Mouse (Mus musculus) forebrain, postnatal 0 days (tissue): ENCODE data around the gene Pde7b. TPM values are rescaled to one million over a fixed set of nuclear protein-coding genes. Genes with fewer than 3 reads are reported as not detected.

Source experiments
- ATAC-seq: fragments of 200-750 bp; cut with Nextera tagmentation; 2 replicates; pipeline ENCODE4 v1.8.0; 2017; ENCODE audit warnings: mild to moderate bottlenecking, moderate library complexity
- DNase-seq: peaks from one replicate; pipeline ENCODE4 v3.0.0-alpha.2; 2015
- H3K27ac ChIP-seq: fragments of 300-500 bp; sonication (generic); 2 replicates; pipeline ENCODE4 v1.5.1; 2014; ENCODE audit warnings: low read depth, mild to moderate bottlenecking, antibody characterized with exemption, low read length, moderate library complexity, mixed read lengths
- H3K27me3 ChIP-seq: fragments of 300-500 bp; sonication (generic); 2 replicates; pipeline ENCODE4 v1.6.1; 2014; ENCODE audit warnings: mild to moderate bottlenecking, low read length, mixed read lengths; ENCODE audit not compliant: insufficient read depth
- H3K36me3 ChIP-seq: fragments of 300-500 bp; sonication (generic); 2 replicates; pipeline ENCODE4 v1.6.1; 2014; ENCODE audit warnings: mild to moderate bottlenecking, moderate library complexity; ENCODE audit not compliant: insufficient read depth
- H3K4me1 ChIP-seq: fragments of 300-500 bp; sonication (generic); 2 replicates; pipeline ENCODE4 v1.6.1; 2014; ENCODE audit warnings: antibody characterized with exemption; ENCODE audit not compliant: insufficient read depth
- H3K4me2 ChIP-seq: fragments of 300-500 bp; sonication (generic); 2 replicates; pipeline ENCODE4 v1.6.1; 2014; ENCODE audit warnings: low read depth, mild to moderate bottlenecking, moderate library complexity
- H3K4me3 ChIP-seq: fragments of 300-500 bp; sonication (generic); 2 replicates; pipeline ENCODE4 v1.5.1; 2014; ENCODE audit warnings: low read depth, low read length, mixed read lengths
- H3K9ac ChIP-seq: fragments of 300-500 bp; sonication (generic); 2 replicates; pipeline ENCODE4 v1.6.1; 2014; ENCODE audit warnings: mild to moderate bottlenecking
- H3K9me3 ChIP-seq: fragments of 300-500 bp; sonication (generic); 2 replicates; pipeline ENCODE4 v1.6.1; 2016; ENCODE audit warnings: low read length
- CTCF ChIP-seq: sonication (generic); IDR thresholded peaks from 2 replicates; pipeline ENCODE4 v1.5.1; 2016; ENCODE audit warnings: antibody characterized with exemption, control low read depth, low read depth
- WGBS: fragments of 180-500 bp; shearing (Covaris S2); extraction: QIAGEN DNeasy Blood & Tissue Kit; methylation state at CpG from one replicate; pipeline ENCODE4 v1.1.7; 2014; 5-methylcytosine and 5-hydroxymethylcytosine counted together
- polyA plus RNA-seq: library from polyadenylated mRNA; unstranded; fragments of >200 nt; fragmentation: Nextera tagmentation; extraction: Ambion mirVana; gene quantifications from 2 replicates; pipeline ENCODE4 v1.2.1, GENCODE M21; 2015
- total RNA-seq: library from RNA; depleted of rRNA; stranded (reverse); fragments of >200 nt; gene quantifications from 2 replicates; pipeline ENCODE4 v1.2.3, GENCODE M21; 2014

Gene Pde7b
- total and polyA plus RNA-seq, 2 experiments from 2014 or later: 2.4 to 9.4 TPM

GRCm38 (mm10) chr10:20437428-20437827, 287.4 kb downstream of the Pde7b start:
- Histone ChIP-seq H3K36me3 (no peaks in the 10 kb centered on the region), H3K27me3 (no peaks in the 10 kb centered on the region), H3K4me2 (no peak overlapping the region), H3K9ac (no peak overlapping the region), H3K27ac (no peak overlapping the region), H3K4me3 (no peak overlapping the region), H3K4me1 (no peaks in the 10 kb centered on the region), H3K9me3 (no peaks in the 10 kb centered on the region)
- TF ChIP-seq CTCF: no peak
- no peak for ATAC-seq
- WGBS: 91% methylated on average over 9 of the region's 9 CpGs
- DNase-seq: no peak

GRCm38 (mm10) chr10:20437021-20437420, 287.9 kb downstream of the Pde7b start:
- Histone ChIP-seq H3K4me1 (no peaks in the 10 kb centered on the region), H3K4me2 (no peak overlapping the region), H3K27ac (no peak overlapping the region), H3K36me3 (no peaks in the 10 kb centered on the region), H3K9ac (no peak overlapping the region), H3K4me3 (no peak overlapping the region), H3K27me3 (no peaks in the 10 kb centered on the region), H3K9me3 (no peaks in the 10 kb centered on the region)
- TF ChIP-seq CTCF: no peak
- 56% methylated on average over 2 of the region's 2 CpGs for WGBS
- DNase-seq (no peak), ATAC-seq (no peak)

GRCm38 (mm10) chr10:20435913-20436312, 289.0 kb downstream of the Pde7b start:
- Histone ChIP-seq H3K4me1 (no peaks in the 10 kb centered on the region), H3K27me3 (no peaks in the 10 kb centered on the region), H3K4me3 (no peak overlapping the region), H3K9me3 (no peaks in the 10 kb centered on the region), H3K36me3 (no peaks in the 10 kb centered on the region), H3K4me2 (no peak overlapping the region), H3K27ac (no peak overlapping the region), H3K9ac (no peak overlapping the region)
- no peak for ATAC-seq
- TF ChIP-seq CTCF: no peak
- DNase-seq: no peak
- 95% methylated on average over 7 of the region's 7 CpGs for WGBS

- no peaks in the 10 kb centered on the region for H3K36me3 ChIP-seq
- no peak overlapping the region for H3K4me2 ChIP-seq
- TF ChIP-seq CTCF: no peak
- 82% methylated on average over 12 of the region's 12 CpGs for WGBS
- no peak for ATAC-seq
- no peak for DNase-seq
- H3K9me3 ChIP-seq: no peaks in the 10 kb centered on the region
- H3K4me3 ChIP-seq: no peak overlapping the region
- no peaks in the 10 kb centered on the region for H3K27me3 ChIP-seq
- H3K4me1 ChIP-seq: no peaks in the 10 kb centered on the region
- H3K9ac ChIP-seq: no peak overlapping the region
- H3K27ac ChIP-seq: no peak overlapping the region
Measured at GRCm38 (mm10) chr10:20431336-20431735, 293.5 kb downstream of the Pde7b start.

GRCm38 (mm10) chr10:20421299-20421883, 303.5 kb downstream of the Pde7b start:
- Histone ChIP-seq H3K4me3 (no peak overlapping the region), H3K27me3 (no peaks in the 10 kb centered on the region), H3K9me3 (no peaks in the 10 kb centered on the region), H3K27ac (no peak overlapping the region), H3K9ac (no peak overlapping the region), H3K4me1 (no peaks in the 10 kb centered on the region), H3K4me2 (no peak overlapping the region), H3K36me3 (no peaks in the 10 kb centered on the region)
- TF ChIP-seq CTCF: no peak
- ATAC-seq: peak; percentile 71
- peak; percentile 20 for DNase-seq
- 75% methylated on average over 10 of the region's 10 CpGs for WGBS

- Histone ChIP-seq H3K36me3 (no peaks in the 10 kb centered on the region), H3K4me2 (no peak overlapping the region), H3K9me3 (no peaks in the 10 kb centered on the region), H3K27ac (no peak overlapping the region), H3K27me3 (no peaks in the 10 kb centered on the region), H3K9ac (no peak overlapping the region), H3K4me1 (no peaks in the 10 kb centered on the region), H3K4me3 (no peak overlapping the region)
- ATAC-seq: no peak
- DNase-seq: no peak
- WGBS: 78% methylated on average over 7 of the region's 7 CpGs
- TF ChIP-seq CTCF: no peak
Measured at GRCm38 (mm10) chr10:20420296-20420695, 304.6 kb downstream of the Pde7b start.

- no peak overlapping the region for H3K4me2 ChIP-seq
- no peak overlapping the region for H3K27ac ChIP-seq
- no peak for ATAC-seq
- DNase-seq: no peak
- 55% methylated on average over 10 of the region's 10 CpGs for WGBS
- no peaks in the 10 kb centered on the region for H3K9me3 ChIP-seq
- H3K9ac ChIP-seq: no peak overlapping the region
- TF ChIP-seq CTCF: no peak
- no peak overlapping the region for H3K4me3 ChIP-seq
- no peaks in the 10 kb centered on the region for H3K4me1 ChIP-seq
- no peaks in the 10 kb centered on the region for H3K36me3 ChIP-seq
- no peaks in the 10 kb centered on the region for H3K27me3 ChIP-seq
Measured at GRCm38 (mm10) chr10:20418856-20419219, 306.0 kb downstream of the Pde7b start.
